Mouse (Mus musculus) limb, embryonic 10.5 days (tissue): ENCODE data around the gene Zscan5b. TPM values are rescaled to one million over a fixed set of nuclear protein-coding genes. Genes with fewer than 3 reads are reported as not detected.
A peak's percentile ranks its signal among the peaks of the same experiment; 100 is the strongest.
"Not testable (repeated sequence)": the region's sequence is repeated elsewhere in the genome, so short reads cannot be mapped to it uniquely, and the experiment has no call there.

Experiments
- DNase-seq: peaks from one replicate; pipeline ENCODE4 v3.0.0-alpha.2; 2017; ENCODE audit warnings: low spot score
- H3K27ac ChIP-seq: fragments of 300-500 bp; sonication (generic); 2 replicates; pipeline ENCODE4 v1.5.1; 2016; ENCODE audit warnings: mild to moderate bottlenecking
- H3K27me3 ChIP-seq: fragments of 300-500 bp; sonication (generic); 2 replicates; pipeline ENCODE4 v1.6.1; 2016; ENCODE audit warnings: low read depth, mild to moderate bottlenecking; ENCODE audit not compliant: poor library complexity, severe bottlenecking
- H3K36me3 ChIP-seq: fragments of 300-500 bp; sonication (generic); 2 replicates; pipeline ENCODE4 v1.6.1; 2016; ENCODE audit warnings: mild to moderate bottlenecking, moderate library complexity
- H3K4me1 ChIP-seq: fragments of 300-500 bp; sonication (generic); 2 replicates; pipeline ENCODE4 v1.6.1; 2016
- H3K4me3 ChIP-seq: fragments of 300-500 bp; sonication (generic); 2 replicates; pipeline ENCODE4 v1.5.1; 2016; ENCODE audit warnings: mild to moderate bottlenecking, moderate library complexity
- H3K9me3 ChIP-seq: fragments of 300-500 bp; sonication (generic); replicated peaks from 2 replicates; pipeline ENCODE4 v1.6.1; 2016; ENCODE audit warnings: mild to moderate bottlenecking
- WGBS: fragments of 180-500 bp; shearing (Covaris S2); methylation state at CpG from one replicate; pipeline ENCODE4 v1.1.7; 2016; 5-methylcytosine and 5-hydroxymethylcytosine counted together
- polyA plus RNA-seq: library from polyadenylated mRNA; unstranded; fragments of >200 nt; fragmentation: Nextera tagmentation; extraction: Ambion mirVana; gene quantifications from 2 replicates; pipeline ENCODE4 v1.2.1, GENCODE M21; 2016

Zscan5b gene
- not detected in 2 replicates for polyA plus RNA-seq

GRCm38 (mm10) chr7:6221978-6222377 lies at the start of gene Zscan5b:
Gene Zscan5b (plus strand): TSS chr7:6222278.
- DNase-seq: no peak
- H3K4me3 ChIP-seq: no peak within 1 kb of the TSS
- H3K9me3 ChIP-seq: no peaks in the 10 kb centered on the region
- 94% methylated on average over 12 of the region's 12 CpGs for WGBS
- H3K36me3 ChIP-seq: no peaks in the 10 kb centered on the region
- H3K4me1 ChIP-seq: no peaks in the 10 kb centered on the region
- no peak within 1 kb of the TSS for H3K27ac ChIP-seq
- no peaks in the 10 kb centered on the region for H3K27me3 ChIP-seq

GRCm38 (mm10) chr7:6172674-6173244 lies 49.3 kb upstream of the Zscan5b start:
- H3K9me3 ChIP-seq: no peaks in the 10 kb centered on the region
- WGBS: under 1% methylated on average over 28 of the region's 28 CpGs
- no peaks in the 10 kb centered on the region for H3K27me3 ChIP-seq
- H3K36me3 ChIP-seq: peaks cover 17% of the 10 kb centered on the region
- no peak for DNase-seq
- H3K4me3 ChIP-seq: peak overlapping the region; percentile 77
- peak overlapping the region; percentile 90 for H3K27ac ChIP-seq
- peaks cover 7% of the 10 kb centered on the region; the same call in 1 of the 2 replicates for H3K4me1 ChIP-seq

GRCm38 (mm10) chr7:6173872-6174271 lies 48.2 kb upstream of the Zscan5b start:
- H3K4me1 ChIP-seq: peaks cover 7% of the 10 kb centered on the region; the same call in 1 of the 2 replicates
- WGBS: 96% methylated on average over 8 of the region's 8 CpGs
- H3K27ac ChIP-seq: no peak overlapping the region
- H3K4me3 ChIP-seq: no peak overlapping the region
- no peaks in the 10 kb centered on the region for H3K27me3 ChIP-seq
- peaks cover 28% of the 10 kb centered on the region for H3K36me3 ChIP-seq
- H3K9me3 ChIP-seq: no peaks in the 10 kb centered on the region
- no peak for DNase-seq

GRCm38 (mm10) chr7:6174365-6174987 lies 47.6 kb upstream of the Zscan5b start:
- 91% methylated on average over 9 of the region's 9 CpGs for WGBS
- not testable (repeated sequence) for H3K27me3 ChIP-seq, DNase-seq, H3K4me1 ChIP-seq, H3K4me3 ChIP-seq, H3K27ac ChIP-seq, H3K9me3 ChIP-seq
- H3K36me3 ChIP-seq: peaks cover 32% of the 10 kb centered on the region

GRCm38 (mm10) chr7:6179013-6179412 lies 43.1 kb upstream of the Zscan5b start:
- Histone ChIP-seq H3K9me3 (no peaks in the 10 kb centered on the region), H3K27me3 (no peaks in the 10 kb centered on the region), H3K36me3 (peaks cover 69% of the 10 kb centered on the region), H3K27ac (no peak overlapping the region), H3K4me1 (no peaks in the 10 kb centered on the region), H3K4me3 (no peak overlapping the region)
- no peak for DNase-seq

- peaks cover 87% of the 10 kb centered on the region for H3K36me3 ChIP-seq
- H3K4me3 ChIP-seq: no peak overlapping the region
- H3K27ac ChIP-seq: no peak overlapping the region
- no peaks in the 10 kb centered on the region for H3K9me3 ChIP-seq
- no peaks in the 10 kb centered on the region for H3K27me3 ChIP-seq
- no peaks in the 10 kb centered on the region for H3K4me1 ChIP-seq
- no peak for DNase-seq
Measured at GRCm38 (mm10) chr7:6182882-6183281, 39.2 kb upstream of the Zscan5b start.

GRCm38 (mm10) chr7:6183802-6184201 lies 38.3 kb upstream of the Zscan5b start:
- Histone ChIP-seq H3K27me3 (peaks cover 6% of the 10 kb centered on the region), H3K27ac (no peak overlapping the region), H3K4me1 (no peaks in the 10 kb centered on the region), H3K36me3 (peaks cover 88% of the 10 kb centered on the region), H3K4me3 (no peak overlapping the region), H3K9me3 (no peaks in the 10 kb centered on the region)
- DNase-seq: no peak
- WGBS: 93% methylated on average over 19 of the region's 19 CpGs

- Histone ChIP-seq H3K27me3 (peaks cover 14% of the 10 kb centered on the region), H3K9me3 (no peaks in the 10 kb centered on the region), H3K4me1 (peaks cover 3% of the 10 kb centered on the region), H3K36me3 (peaks cover 90% of the 10 kb centered on the region), H3K4me3 (no peak overlapping the region), H3K27ac (no peak overlapping the region)
- no peak for DNase-seq
- WGBS: 92% methylated on average over 8 of the region's 8 CpGs
Measured at GRCm38 (mm10) chr7:6184521-6184920, 37.6 kb upstream of the Zscan5b start.

- WGBS: 96% methylated on average over 1 of the region's 1 CpGs
- H3K4me1 ChIP-seq: peaks cover 4% of the 10 kb centered on the region
- no peak overlapping the region for H3K27ac ChIP-seq
- peaks cover 21% of the 10 kb centered on the region for H3K27me3 ChIP-seq
- H3K9me3 ChIP-seq: no peaks in the 10 kb centered on the region
- DNase-seq: no peak
- no peak overlapping the region for H3K4me3 ChIP-seq
- H3K36me3 ChIP-seq: peaks cover 91% of the 10 kb centered on the region
Measured at GRCm38 (mm10) chr7:6185391-6185790, 36.7 kb upstream of the Zscan5b start.

- no peaks in the 10 kb centered on the region for H3K9me3 ChIP-seq
- DNase-seq: no peak
- H3K36me3 ChIP-seq: peaks cover 83% of the 10 kb centered on the region
- H3K27ac ChIP-seq: no peak overlapping the region
- 95% methylated on average over 2 of the region's 2 CpGs for WGBS
- no peak overlapping the region for H3K4me3 ChIP-seq
- H3K4me1 ChIP-seq: peaks cover 4% of the 10 kb centered on the region
- peaks cover 21% of the 10 kb centered on the region for H3K27me3 ChIP-seq
Measured at GRCm38 (mm10) chr7:6186176-6186575, 35.9 kb upstream of the Zscan5b start.

- no peaks in the 10 kb centered on the region for H3K9me3 ChIP-seq
- H3K27ac ChIP-seq: no peak overlapping the region
- WGBS: 81% methylated on average over 2 of the region's 2 CpGs
- no peak for DNase-seq
- no peak overlapping the region for H3K4me3 ChIP-seq
- peaks cover 4% of the 10 kb centered on the region for H3K4me1 ChIP-seq
- peaks cover 21% of the 10 kb centered on the region for H3K27me3 ChIP-seq
- H3K36me3 ChIP-seq: peaks cover 81% of the 10 kb centered on the region
Measured at GRCm38 (mm10) chr7:6186756-6187155, 35.3 kb upstream of the Zscan5b start.

GRCm38 (mm10) chr7:6189542-6189941 lies 32.5 kb upstream of the Zscan5b start:
- WGBS: 52% methylated on average over 45 of the region's 45 CpGs
- Histone ChIP-seq H3K4me3 (peak overlapping the region; percentile 15; the same call in 1 of the 2 replicates), H3K4me1 (peaks cover 4% of the 10 kb centered on the region), H3K9me3 (no peaks in the 10 kb centered on the region), H3K36me3 (peaks cover 57% of the 10 kb centered on the region), H3K27ac (no peak overlapping the region), H3K27me3 (peaks cover 21% of the 10 kb centered on the region)
- peak; percentile 47 for DNase-seq

- WGBS: 38% methylated on average over 3 of the region's 3 CpGs
Measured at GRCm38 (mm10) chr7:6191376-6191775, 30.7 kb upstream of the Zscan5b start.

More at GRCm38 (mm10) chr7:6191376-6191775, 30.7 kb upstream of the Zscan5b start:
- Histone ChIP-seq H3K27me3 (peaks cover 21% of the 10 kb centered on the region), H3K4me1 (peaks cover 4% of the 10 kb centered on the region), H3K9me3 (no peaks in the 10 kb centered on the region), H3K36me3 (peaks cover 40% of the 10 kb centered on the region), H3K27ac (no peak overlapping the region), H3K4me3 (no peak overlapping the region)
- peak; percentile 76 for DNase-seq
